Mouse (Mus musculus): Measurements from ENCODE around the gene Tmem81. TPM values are rescaled to one million over a fixed set of nuclear protein-coding genes. Genes with fewer than 3 reads are reported as not detected.

Tmem81 gene
- polyA plus RNA-seq, 1 experiment, result 3.1 TPM

DNA sequence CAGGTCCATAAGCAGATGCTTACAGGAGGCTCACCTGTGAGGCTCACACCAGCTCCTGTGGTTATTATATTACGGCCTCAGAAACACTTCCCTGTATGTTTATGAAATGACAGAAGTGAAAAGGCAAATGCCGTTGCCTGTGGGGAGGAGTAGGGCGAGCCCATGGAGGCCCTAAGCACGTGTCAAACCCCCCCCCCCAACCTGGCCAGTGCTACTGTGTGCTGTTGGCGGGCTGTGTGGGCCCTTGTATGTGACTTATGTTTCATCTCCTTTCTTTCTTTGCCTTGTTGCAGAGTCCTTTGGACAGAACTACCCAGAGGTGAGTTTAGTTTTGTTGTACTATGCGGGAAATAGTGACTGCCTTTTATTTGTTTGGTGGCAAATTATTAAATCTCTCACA is 22.3 kb upstream of the Tmem81 start:
- Histone ChIP-seq H3K27me3 (ENCODE audit: control insufficient read depth, insufficient read depth, low read length) (no peaks in the 10 kb centered on the region), H3K36me3 (ENCODE audit: control insufficient read depth, insufficient read depth, low read length) (peaks cover 14% of the 10 kb centered on the region), H3K27ac (ENCODE audit: insufficient read depth, low read length) (no peak overlapping the region), H3K4me1 (ENCODE audit: control insufficient read depth, insufficient read depth, insufficient read length) (no peaks in the 10 kb centered on the region), H3K4me3 (ENCODE audit: extremely low read depth, insufficient read depth, insufficient read length) (no peak overlapping the region)
- no peak for DNase-seq (ENCODE audit: low read depth in 1 of 2, low spot score in 2 of 2)
- WGBS, result 84% methylated on average over 6 of the region's 6 CpGs
- TF ChIP-seq CTCF (IDR thresholded peaks at IDR 0.05; ENCODE audit: extremely low read depth, insufficient read depth, insufficient read length, insufficient replicate concordance), result no peak
- no peak for TF ChIP-seq POLR2A (IDR thresholded peaks at IDR 0.05; ENCODE audit: low read depth, low read length)

DNA sequence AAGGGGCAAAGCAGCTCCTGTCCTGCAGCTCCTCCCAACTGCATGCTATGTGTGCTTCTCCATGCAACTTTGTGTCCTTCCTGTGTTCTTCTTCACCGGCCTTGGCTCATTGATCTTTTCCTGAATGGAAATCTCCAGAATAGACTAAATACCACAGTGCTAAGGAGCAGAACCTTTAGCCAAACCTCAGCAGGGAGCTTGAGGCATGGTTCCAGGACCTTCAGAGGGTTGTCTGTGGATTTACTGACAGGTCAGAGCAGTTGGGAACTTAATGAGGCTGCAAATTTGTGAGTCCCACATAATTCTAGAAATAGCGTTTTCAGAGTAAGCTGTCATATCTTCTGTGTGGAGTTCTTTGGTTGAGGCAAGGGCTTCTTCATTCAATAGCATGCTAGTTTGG is 5.5 kb upstream of the Tmem81 start:
- DNase-seq (ENCODE audit: low read depth in 1 of 2, low spot score in 2 of 2), result no peak
- no peaks in the 10 kb centered on the region for H3K4me1 ChIP-seq (ENCODE audit: control insufficient read depth, insufficient read depth, insufficient read length)
- no peaks in the 10 kb centered on the region for H3K27me3 ChIP-seq (ENCODE audit: control insufficient read depth, insufficient read depth, low read length)
- no peak overlapping the region for H3K27ac ChIP-seq (ENCODE audit: insufficient read depth, low read length)
- no peak overlapping the region for H3K4me3 ChIP-seq (ENCODE audit: extremely low read depth, insufficient read depth, insufficient read length)
- 92% methylated on average over 2 of the region's 2 CpGs for WGBS
- H3K36me3 ChIP-seq (ENCODE audit: control insufficient read depth, insufficient read depth, low read length), result peaks cover 53% of the 10 kb centered on the region
- TF ChIP-seq POLR2A (IDR thresholded peaks at IDR 0.05; ENCODE audit: low read depth, low read length) (no peak), CTCF (IDR thresholded peaks at IDR 0.05; ENCODE audit: extremely low read depth, insufficient read depth, insufficient read length, insufficient replicate concordance) (no peak)

DNA sequence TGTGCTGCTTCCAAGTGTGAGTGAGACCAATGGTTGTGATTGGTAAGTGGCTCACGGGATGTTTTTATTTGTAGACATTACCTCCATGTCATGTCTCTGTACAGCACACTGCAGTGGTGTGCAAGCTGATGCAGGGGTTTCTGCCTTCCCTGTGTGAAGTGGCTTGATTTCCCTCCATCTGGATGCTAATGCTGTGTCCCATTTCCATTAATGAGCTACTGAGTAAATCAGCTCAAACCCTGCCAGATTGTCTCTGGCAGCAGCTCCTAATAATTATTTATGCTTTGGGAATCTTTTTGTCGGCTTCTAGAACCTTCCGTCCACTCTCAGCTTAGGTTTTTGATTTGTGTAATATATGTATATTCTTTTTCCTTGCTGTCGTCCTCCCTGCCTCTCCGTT is 875 bp upstream of the Tmem81 start:
- DNase-seq (ENCODE audit: low read depth in 1 of 2, low spot score in 2 of 2), result no peak
- no peaks in the 10 kb centered on the region for H3K4me1 ChIP-seq (ENCODE audit: control insufficient read depth, insufficient read depth, insufficient read length)
- H3K27ac ChIP-seq (ENCODE audit: insufficient read depth, low read length), result no peak overlapping the region
- TF ChIP-seq POLR2A (IDR thresholded peaks at IDR 0.05; ENCODE audit: low read depth, low read length) (no peak), CTCF (IDR thresholded peaks at IDR 0.05; ENCODE audit: extremely low read depth, insufficient read depth, insufficient read length, insufficient replicate concordance) (no peak)
- no peak overlapping the region for H3K4me3 ChIP-seq (ENCODE audit: extremely low read depth, insufficient read depth, insufficient read length)
- WGBS, result 92% methylated on average over 5 of the region's 5 CpGs
- H3K27me3 ChIP-seq (ENCODE audit: control insufficient read depth, insufficient read depth, low read length), result no peaks in the 10 kb centered on the region
- H3K36me3 ChIP-seq (ENCODE audit: control insufficient read depth, insufficient read depth, low read length), result peaks cover 49% of the 10 kb centered on the region

DNA sequence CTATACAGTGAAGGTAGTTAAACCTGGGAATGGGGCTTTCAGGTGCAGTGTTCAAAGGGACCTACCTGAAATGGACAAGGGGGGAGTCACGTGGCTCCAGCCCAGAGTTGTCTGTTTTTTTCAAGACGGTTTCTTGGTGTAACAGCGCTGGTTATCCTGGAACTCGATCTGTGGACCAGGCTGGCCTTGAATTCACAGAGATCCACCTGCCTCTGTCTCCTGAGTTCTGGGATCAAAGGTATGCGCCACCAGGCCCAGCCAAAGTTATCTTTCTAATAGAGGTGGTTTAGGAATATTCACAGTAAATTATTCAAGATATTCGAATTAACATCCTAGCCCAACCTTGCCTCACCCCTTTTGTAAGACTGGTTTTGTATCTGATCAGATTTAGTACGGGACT is 626 bp downstream of the Tmem81 start:
- Histone ChIP-seq H3K4me1 (ENCODE audit: control insufficient read depth, insufficient read depth, insufficient read length) (no peaks in the 10 kb centered on the region), H3K27ac (ENCODE audit: insufficient read depth, low read length) (no peak overlapping the region), H3K27me3 (ENCODE audit: control insufficient read depth, insufficient read depth, low read length) (no peaks in the 10 kb centered on the region), H3K4me3 (ENCODE audit: extremely low read depth, insufficient read depth, insufficient read length) (no peak overlapping the region), H3K36me3 (ENCODE audit: control insufficient read depth, insufficient read depth, low read length) (peaks cover 41% of the 10 kb centered on the region)
- WGBS, result 93% methylated on average over 7 of the region's 7 CpGs
- no peak for DNase-seq (ENCODE audit: low read depth in 1 of 2, low spot score in 2 of 2)
- TF ChIP-seq POLR2A (IDR thresholded peaks at IDR 0.05; ENCODE audit: low read depth, low read length), result no peak

DNA sequence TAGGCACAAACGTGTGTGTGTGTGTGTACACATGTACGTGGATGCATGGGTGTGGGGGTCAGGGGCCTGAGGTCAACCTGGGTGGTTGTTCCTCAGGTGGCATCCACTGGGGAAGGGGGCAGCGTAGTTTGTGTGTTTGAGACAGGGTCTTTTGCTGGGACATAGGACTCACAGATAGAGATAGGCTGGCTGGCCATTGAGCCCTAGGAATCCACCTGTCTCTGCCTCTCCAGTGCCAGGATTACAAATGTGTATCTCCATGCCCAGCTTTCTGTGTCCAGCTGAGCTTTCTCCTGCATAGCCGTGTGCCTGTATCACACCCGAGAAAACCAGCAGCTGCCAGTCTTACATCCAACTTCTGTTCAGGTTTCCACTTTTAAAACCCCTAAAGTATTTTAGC is 3.7 kb downstream of the Tmem81 start:
- Histone ChIP-seq H3K27me3 (ENCODE audit: control insufficient read depth, insufficient read depth, low read length) (0 out of 2 replicates have a peak, but pooled peaks cover 2% of the 10 kb centered on the region), H3K27ac (ENCODE audit: insufficient read depth, low read length) (no peak overlapping the region), H3K36me3 (ENCODE audit: control insufficient read depth, insufficient read depth, low read length) (peaks cover 27% of the 10 kb centered on the region), H3K4me3 (ENCODE audit: extremely low read depth, insufficient read depth, insufficient read length) (no peak overlapping the region), H3K4me1 (ENCODE audit: control insufficient read depth, insufficient read depth, insufficient read length) (no peaks in the 10 kb centered on the region)
- 84% methylated on average over 5 of the region's 5 CpGs for WGBS
- DNase-seq (ENCODE audit: low read depth in 1 of 2, low spot score in 2 of 2), result no peak
- TF ChIP-seq POLR2A (IDR thresholded peaks at IDR 0.05; ENCODE audit: low read depth, low read length), result no peak
- no peak for TF ChIP-seq CTCF (IDR thresholded peaks at IDR 0.05; ENCODE audit: extremely low read depth, insufficient read depth, insufficient read length, insufficient replicate concordance)

DNA sequence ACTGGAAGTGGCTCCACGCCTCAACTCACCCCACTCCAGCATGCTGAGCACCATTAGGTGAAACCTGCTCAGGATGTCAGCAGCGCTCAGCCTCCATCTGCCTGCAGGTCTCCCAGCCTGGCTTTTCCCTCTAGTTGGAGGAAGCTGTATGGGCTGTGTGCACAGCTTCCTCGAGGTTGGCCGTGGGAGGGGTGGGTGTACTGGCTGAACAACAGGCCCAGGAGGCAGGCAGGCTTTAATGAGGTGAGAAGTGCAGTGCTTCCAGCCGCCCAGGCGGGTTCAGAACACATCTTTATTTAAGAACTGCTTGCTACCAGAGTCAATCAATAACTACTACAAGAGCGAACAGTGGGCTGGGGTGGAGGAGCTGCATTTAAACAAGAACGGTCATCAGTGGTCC is 5.5 kb downstream of the Tmem81 start:
- Histone ChIP-seq H3K27me3 (ENCODE audit: control insufficient read depth, insufficient read depth, low read length) (0 out of 2 replicates have a peak, but pooled peaks cover 2% of the 10 kb centered on the region), H3K27ac (ENCODE audit: insufficient read depth, low read length) (no peak overlapping the region), H3K4me1 (ENCODE audit: control insufficient read depth, insufficient read depth, insufficient read length) (no peaks in the 10 kb centered on the region), H3K4me3 (ENCODE audit: extremely low read depth, insufficient read depth, insufficient read length) (no peak overlapping the region), H3K36me3 (ENCODE audit: control insufficient read depth, insufficient read depth, low read length) (peaks cover 15% of the 10 kb centered on the region)
- TF ChIP-seq CTCF (IDR thresholded peaks at IDR 0.05; ENCODE audit: extremely low read depth, insufficient read depth, insufficient read length, insufficient replicate concordance) (no peak), POLR2A (IDR thresholded peaks at IDR 0.05; ENCODE audit: low read depth, low read length) (no peak)
- 68% methylated on average over 8 of the region's 8 CpGs for WGBS
- DNase-seq (ENCODE audit: low read depth in 1 of 2, low spot score in 2 of 2), result no peak

DNA sequence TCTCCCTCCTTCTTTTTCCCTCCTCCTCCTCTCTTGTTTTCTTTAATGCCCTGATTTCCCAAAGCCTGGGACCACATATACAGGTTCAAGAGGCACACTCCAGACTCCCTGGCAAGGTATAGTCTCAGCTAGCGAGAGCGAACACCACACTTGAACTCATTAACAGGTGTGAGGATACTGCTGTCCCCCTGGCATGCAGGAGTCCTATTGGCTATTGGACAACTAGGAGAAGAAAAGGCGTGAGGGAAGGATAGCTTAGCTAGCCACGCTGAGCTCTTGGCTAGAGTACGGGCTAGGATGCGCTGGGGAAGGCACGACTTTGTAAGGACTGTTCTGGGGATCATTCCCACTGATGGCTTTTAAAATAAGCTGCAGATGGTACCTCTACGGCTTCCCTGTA is 6.1 kb downstream of the Tmem81 start:
- WGBS, result 90% methylated on average over 8 of the region's 8 CpGs
- Histone ChIP-seq H3K4me3 (ENCODE audit: extremely low read depth, insufficient read depth, insufficient read length) (no peak overlapping the region), H3K27ac (ENCODE audit: insufficient read depth, low read length) (no peak overlapping the region), H3K27me3 (ENCODE audit: control insufficient read depth, insufficient read depth, low read length) (0 out of 2 replicates have a peak, but pooled peaks cover 2% of the 10 kb centered on the region), H3K4me1 (ENCODE audit: control insufficient read depth, insufficient read depth, insufficient read length) (no peaks in the 10 kb centered on the region), H3K36me3 (ENCODE audit: control insufficient read depth, insufficient read depth, low read length) (peaks cover 9% of the 10 kb centered on the region)
- no peak for TF ChIP-seq CTCF (IDR thresholded peaks at IDR 0.05; ENCODE audit: extremely low read depth, insufficient read depth, insufficient read length, insufficient replicate concordance)
- no peak for TF ChIP-seq POLR2A (IDR thresholded peaks at IDR 0.05; ENCODE audit: low read depth, low read length)
- no peak for DNase-seq (ENCODE audit: low read depth in 1 of 2, low spot score in 2 of 2)
